Mouse (Mus musculus) neural tube, embryonic 12.5 days (tissue): ENCODE data around the gene Tex46. TPM values are rescaled to one million over a fixed set of nuclear protein-coding genes. Genes with fewer than 3 reads are reported as not detected.
A peak's percentile ranks its signal among the peaks of the same experiment; 100 is the strongest.

Experiments
- ATAC-seq: fragments of 200-750 bp; cut with Nextera tagmentation; 2 replicates; pipeline ENCODE4 v1.8.0; 2017; ENCODE audit warnings: low read depth, mild to moderate bottlenecking, moderate TSS enrichment, moderate library complexity; ENCODE audit not compliant: low FRiP score
- H3K27ac ChIP-seq: fragments of 300-500 bp; sonication (generic); 2 replicates; pipeline ENCODE4 v1.5.1; 2016
- H3K27me3 ChIP-seq: fragments of 300-500 bp; sonication (generic); replicated peaks from 2 replicates; pipeline ENCODE4 v1.6.1; 2016; ENCODE audit warnings: mild to moderate bottlenecking
- H3K36me3 ChIP-seq: fragments of 300-500 bp; sonication (generic); 2 replicates; pipeline ENCODE4 v1.6.1; 2016; ENCODE audit warnings: mild to moderate bottlenecking
- H3K4me1 ChIP-seq: fragments of 300-500 bp; sonication (generic); 2 replicates; pipeline ENCODE4 v1.6.1; 2016
- H3K4me2 ChIP-seq: fragments of 300-500 bp; sonication (generic); replicated peaks from 2 replicates; pipeline ENCODE4 v1.6.1; 2016; ENCODE audit warnings: mild to moderate bottlenecking
- H3K4me3 ChIP-seq: fragments of 300-500 bp; sonication (generic); 2 replicates; pipeline ENCODE4 v1.5.1; 2016
- H3K9ac ChIP-seq: fragments of 300-500 bp; sonication (generic); 2 replicates; pipeline ENCODE4 v1.6.1; 2016; ENCODE audit warnings: mild to moderate bottlenecking
- H3K9me3 ChIP-seq: fragments of 300-500 bp; sonication (generic); 2 replicates; pipeline ENCODE4 v1.6.1; 2016; ENCODE audit warnings: mild to moderate bottlenecking
- WGBS: fragments of 180-500 bp; shearing (Covaris S2); methylation state at CpG from one replicate; pipeline ENCODE4 v1.1.7; 2016; 5-methylcytosine and 5-hydroxymethylcytosine counted together
- polyA plus RNA-seq: library from polyadenylated mRNA; unstranded; fragments of >200 nt; fragmentation: Nextera tagmentation; extraction: Ambion mirVana; gene quantifications from 2 replicates; pipeline ENCODE4 v1.2.1, GENCODE M21; 2016

The Tex46 gene
- not detected in 2 replicates for polyA plus RNA-seq

DNA sequence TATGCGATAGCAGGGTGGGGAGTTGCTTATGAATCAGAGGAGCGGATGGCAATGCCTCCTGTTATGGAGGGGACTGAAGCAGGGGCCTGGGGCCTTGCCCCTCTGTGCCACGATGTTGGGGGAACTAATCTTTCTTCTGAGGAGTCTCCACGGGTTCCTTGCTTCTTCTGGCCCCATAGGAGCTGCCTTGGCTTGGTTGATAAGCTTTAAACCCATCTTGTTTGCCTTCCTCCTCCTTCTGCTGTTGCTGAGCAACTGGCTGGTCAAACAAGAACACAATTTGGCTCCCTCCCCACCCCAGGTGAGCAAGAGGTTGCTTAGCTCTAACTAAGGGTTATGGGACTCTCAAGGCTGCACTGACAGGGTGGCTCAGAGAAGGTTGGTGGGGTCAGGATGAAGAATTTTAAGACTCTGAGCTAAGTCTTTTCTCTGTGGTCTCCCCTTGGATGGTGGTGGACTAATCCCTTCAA lies at the start of gene Tex46:
Tex46 (plus strand) TSS at position 51 of the 470 bp plus-strand sequence.
- Histone ChIP-seq H3K9ac (no peak within 1 kb of the TSS), H3K36me3 (no peaks in the 10 kb centered on the region), H3K4me1 (no peaks in the 10 kb centered on the region), H3K9me3 (no peaks in the 10 kb centered on the region), H3K27ac (no peak within 1 kb of the TSS), H3K4me3 (no peak within 1 kb of the TSS), H3K27me3 (no peaks in the 10 kb centered on the region), H3K4me2 (no peak within 1 kb of the TSS)
- no peak for ATAC-seq
- 66% methylated on average over 4 of the region's 4 CpGs for WGBS

DNA sequence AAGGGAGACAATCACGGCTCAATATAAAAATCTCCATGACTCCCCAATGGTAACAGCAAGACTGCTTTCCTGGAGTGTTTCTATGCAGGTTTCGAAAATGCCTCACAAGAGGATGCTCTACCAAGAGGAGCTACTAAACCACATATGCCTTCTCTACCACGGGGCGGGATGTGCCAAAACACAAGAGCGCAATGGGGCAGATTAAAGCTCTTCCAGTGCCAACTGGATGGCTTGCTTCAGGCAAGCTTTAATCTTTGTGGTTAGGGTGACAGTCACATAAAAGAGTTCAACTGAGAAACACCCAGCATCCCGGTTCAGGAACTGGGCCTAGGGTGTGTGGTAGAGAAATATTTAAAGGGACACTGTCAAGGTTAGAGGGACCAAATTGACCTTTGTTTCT lies 47.5 kb upstream of the Tex46 start:
- WGBS: 89% methylated on average over 6 of the region's 6 CpGs
- no peak for ATAC-seq
- H3K9me3 ChIP-seq: no peaks in the 10 kb centered on the region
- H3K27me3 ChIP-seq: no peaks in the 10 kb centered on the region
- H3K36me3 ChIP-seq: peaks cover 67% of the 10 kb centered on the region
- H3K9ac ChIP-seq: no peak overlapping the region
- H3K4me3 ChIP-seq: no peak overlapping the region
- no peak overlapping the region for H3K4me2 ChIP-seq
- H3K27ac ChIP-seq: no peak overlapping the region
- H3K4me1 ChIP-seq: no peaks in the 10 kb centered on the region

DNA sequence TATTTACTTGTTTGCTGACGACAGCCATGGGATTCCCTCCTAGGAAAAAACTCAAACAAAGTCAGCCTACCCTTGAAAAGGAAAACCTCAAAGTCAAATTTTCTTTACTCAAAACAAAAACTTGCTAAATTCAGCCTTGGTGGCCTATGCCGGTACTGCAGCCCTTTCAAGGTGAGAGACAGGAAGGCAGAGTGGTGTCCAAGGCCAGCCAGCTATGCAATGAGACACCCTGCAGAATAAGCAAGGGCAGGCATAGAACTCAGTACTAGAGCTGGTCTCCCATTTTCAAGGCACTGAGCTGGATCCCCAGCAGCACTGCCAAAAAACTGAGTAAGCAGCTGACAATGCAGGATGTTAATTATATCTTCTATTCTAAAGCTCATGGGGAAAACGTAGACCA lies 41.6 kb upstream of the Tex46 start:
- peaks cover 79% of the 10 kb centered on the region for H3K36me3 ChIP-seq
- ATAC-seq: no peak
- no peak overlapping the region for H3K27ac ChIP-seq
- no peaks in the 10 kb centered on the region for H3K9me3 ChIP-seq
- 88% methylated on average over 3 of the region's 3 CpGs for WGBS
- H3K4me3 ChIP-seq: no peak overlapping the region
- no peak overlapping the region for H3K4me2 ChIP-seq
- H3K4me1 ChIP-seq: no peaks in the 10 kb centered on the region
- no peaks in the 10 kb centered on the region for H3K27me3 ChIP-seq
- H3K9ac ChIP-seq: no peak overlapping the region

DNA sequence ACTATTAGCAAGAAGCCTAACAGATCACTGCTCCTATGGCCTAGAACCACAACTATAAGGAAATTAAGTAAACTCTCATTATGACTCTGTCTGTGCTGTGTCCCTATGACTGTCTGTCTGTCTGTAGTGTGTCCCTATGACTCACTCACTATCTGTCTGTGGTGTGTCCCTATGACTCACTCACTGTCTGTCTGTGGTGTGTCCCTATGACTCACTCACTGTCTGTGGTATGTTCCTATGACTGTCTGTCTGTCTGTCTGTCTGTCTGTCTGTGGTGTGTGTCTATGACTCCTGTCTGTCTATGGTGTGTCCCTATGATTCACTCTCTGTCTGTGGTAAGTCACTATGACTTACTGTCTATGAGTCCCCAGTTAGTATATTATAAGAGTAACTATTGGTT lies 40.2 kb upstream of the Tex46 start:
- Histone ChIP-seq H3K4me1 (no peaks in the 10 kb centered on the region), H3K27ac (no peak overlapping the region), H3K4me3 (no peak overlapping the region), H3K36me3 (peaks cover 70% of the 10 kb centered on the region), H3K9me3 (no peaks in the 10 kb centered on the region), H3K4me2 (no peak overlapping the region), H3K27me3 (no peaks in the 10 kb centered on the region), H3K9ac (no peak overlapping the region)
- ATAC-seq: no peak

DNA sequence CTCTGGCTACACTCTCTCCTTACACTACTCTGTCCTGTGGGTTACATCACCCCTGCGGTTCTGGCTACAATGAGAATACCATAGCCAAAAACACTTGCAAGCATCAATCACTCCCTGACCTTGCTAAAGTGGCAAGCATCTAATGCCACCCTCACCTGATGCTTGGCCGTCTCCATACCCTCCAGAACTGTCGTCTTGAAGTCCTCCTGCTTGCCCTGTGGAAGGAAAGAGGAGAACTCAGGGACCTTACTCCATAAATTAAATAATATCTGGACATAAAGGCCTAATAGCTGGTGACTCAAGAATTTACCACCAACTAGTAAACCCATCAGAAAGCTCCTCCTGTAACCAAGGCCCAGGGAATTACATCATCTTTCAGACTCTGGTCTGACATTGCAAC lies 28.4 kb upstream of the Tex46 start:
- 87% methylated on average over 3 of the region's 3 CpGs for WGBS
- H3K4me1 ChIP-seq: peaks cover 6% of the 10 kb centered on the region; the same call in 1 of the 2 replicates

DNA sequence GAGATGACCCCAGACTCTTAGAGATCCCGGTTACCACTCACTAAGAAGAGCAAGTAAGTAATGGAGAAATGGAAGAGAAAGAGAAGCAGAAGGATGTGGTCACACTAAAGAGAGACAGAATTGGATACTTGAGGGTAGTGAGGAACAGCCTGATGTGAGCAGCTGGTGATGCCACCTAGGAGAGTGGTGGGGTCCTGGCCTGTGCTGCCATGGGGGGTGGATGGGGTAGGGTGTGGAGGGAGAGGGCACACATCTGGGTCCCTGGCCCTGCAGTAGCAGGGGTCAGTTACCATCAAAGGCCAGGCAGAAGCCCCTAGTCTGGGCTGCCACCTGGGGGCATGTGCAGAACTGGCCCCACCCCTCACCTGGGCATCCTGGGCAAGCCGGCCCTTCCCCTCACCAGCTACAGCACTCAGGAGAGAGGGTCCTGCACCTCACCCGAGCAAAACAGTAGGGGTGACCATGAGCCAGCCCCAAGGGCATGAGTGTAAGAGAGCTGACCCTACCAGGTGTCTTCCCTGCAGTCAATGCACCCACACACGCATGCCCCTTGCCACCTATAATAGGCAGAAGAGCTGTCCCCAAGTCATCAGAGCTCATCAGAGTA lies 22.9 kb upstream of the Tex46 start:
- no peaks in the 10 kb centered on the region for H3K9me3 ChIP-seq
- H3K27me3 ChIP-seq: no peaks in the 10 kb centered on the region
- H3K4me3 ChIP-seq: no peak overlapping the region
- H3K36me3 ChIP-seq: peaks cover 16% of the 10 kb centered on the region
- no peak overlapping the region for H3K27ac ChIP-seq
- no peak overlapping the region for H3K9ac ChIP-seq
- peaks cover 17% of the 10 kb centered on the region; the same call in 1 of the 2 replicates for H3K4me1 ChIP-seq
- no peak for ATAC-seq
- H3K4me2 ChIP-seq: no peak overlapping the region
- WGBS: 90% methylated on average over 4 of the region's 4 CpGs

More for the DNA sequence above, 28.4 kb upstream of the Tex46 start:
- H3K36me3 ChIP-seq: no peaks in the 10 kb centered on the region; the same call in 1 of the 2 replicates
- no peak overlapping the region for H3K27ac ChIP-seq
- H3K4me2 ChIP-seq: no peak overlapping the region
- H3K9me3 ChIP-seq: no peaks in the 10 kb centered on the region
- H3K27me3 ChIP-seq: no peaks in the 10 kb centered on the region
- no peak overlapping the region for H3K9ac ChIP-seq
- no peak overlapping the region for H3K4me3 ChIP-seq
- ATAC-seq: no peak

DNA sequence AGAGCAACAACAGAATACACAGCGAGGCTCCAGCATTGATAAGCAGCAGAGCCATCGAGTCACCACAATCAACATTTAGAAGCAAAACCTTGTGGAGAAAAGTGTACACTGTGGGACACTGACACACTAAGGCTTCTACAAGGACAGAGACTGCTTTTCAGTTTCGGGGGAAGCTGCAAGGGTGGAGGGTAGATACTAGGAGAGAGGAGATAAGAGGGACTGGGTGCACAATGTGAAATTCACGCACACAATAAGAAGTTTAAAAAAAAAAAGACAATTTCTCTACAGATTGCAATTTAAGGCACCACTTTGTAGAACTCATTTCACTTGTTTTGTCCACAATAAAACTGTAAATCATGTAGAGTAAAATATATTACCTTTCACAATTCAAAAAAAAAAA lies 22.2 kb upstream of the Tex46 start:
- Histone ChIP-seq H3K4me3 (no peak overlapping the region), H3K27ac (no peak overlapping the region), H3K36me3 (peaks cover 19% of the 10 kb centered on the region), H3K27me3 (no peaks in the 10 kb centered on the region), H3K4me1 (peaks cover 14% of the 10 kb centered on the region; the same call in 1 of the 2 replicates), H3K9me3 (no peaks in the 10 kb centered on the region), H3K9ac (no peak overlapping the region), H3K4me2 (no peak overlapping the region)
- 93% methylated on average over 4 of the region's 4 CpGs for WGBS
- no peak for ATAC-seq

DNA sequence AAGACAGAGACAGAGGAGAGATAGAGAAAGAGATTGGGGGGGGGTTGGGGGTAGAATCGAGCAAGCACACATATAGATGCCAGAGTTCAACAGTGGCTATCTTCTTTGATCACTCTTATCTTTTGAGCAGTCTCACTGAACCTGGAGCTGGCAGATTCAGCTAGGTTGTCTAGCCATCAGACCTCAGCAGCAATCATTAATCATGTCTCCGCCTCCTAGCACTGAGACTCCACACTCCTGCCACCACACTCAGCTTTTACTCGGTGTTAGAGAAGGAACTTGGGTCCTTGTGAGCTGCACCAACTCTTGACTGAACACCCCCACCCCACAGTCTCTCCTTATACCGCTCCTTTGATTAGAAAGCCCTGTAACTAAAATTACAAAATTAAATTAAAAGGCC lies 18.1 kb upstream of the Tex46 start:
- no peak overlapping the region for H3K9ac ChIP-seq
- no peaks in the 10 kb centered on the region for H3K27me3 ChIP-seq
- WGBS: 68% methylated on average over 4 of the region's 4 CpGs
- peaks cover 14% of the 10 kb centered on the region for H3K4me1 ChIP-seq
- no peak overlapping the region for H3K4me3 ChIP-seq
- no peak overlapping the region for H3K27ac ChIP-seq
- H3K36me3 ChIP-seq: peaks cover 19% of the 10 kb centered on the region
- ATAC-seq: no peak
- H3K9me3 ChIP-seq: no peaks in the 10 kb centered on the region
- H3K4me2 ChIP-seq: no peak overlapping the region

DNA sequence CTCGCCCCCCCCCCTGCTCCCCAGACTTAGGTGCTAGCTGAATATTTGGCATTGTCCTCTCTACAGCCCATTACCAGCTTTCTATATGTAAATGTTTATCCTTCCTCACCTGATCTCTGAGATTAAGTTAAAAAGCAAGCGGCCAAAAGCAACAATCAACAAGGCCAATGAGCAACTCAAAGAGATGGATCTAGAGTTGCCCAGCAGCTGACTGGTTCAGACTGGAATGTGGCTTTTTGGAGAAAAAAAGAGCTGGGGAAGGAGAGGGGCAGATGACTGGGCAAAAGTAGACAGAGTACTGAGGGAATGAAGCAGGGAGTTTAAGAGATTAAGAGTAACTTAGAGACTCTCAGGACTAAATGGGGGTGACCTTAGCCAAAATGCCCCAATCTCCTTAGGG lies 16.2 kb upstream of the Tex46 start:
- no peak for ATAC-seq
- 93% methylated on average over 2 of the region's 2 CpGs for WGBS
- Histone ChIP-seq H3K9me3 (no peaks in the 10 kb centered on the region), H3K36me3 (peaks cover 19% of the 10 kb centered on the region), H3K4me2 (no peak overlapping the region), H3K4me3 (no peak overlapping the region), H3K27me3 (no peaks in the 10 kb centered on the region), H3K4me1 (peaks cover 10% of the 10 kb centered on the region), H3K27ac (no peak overlapping the region), H3K9ac (no peak overlapping the region)

DNA sequence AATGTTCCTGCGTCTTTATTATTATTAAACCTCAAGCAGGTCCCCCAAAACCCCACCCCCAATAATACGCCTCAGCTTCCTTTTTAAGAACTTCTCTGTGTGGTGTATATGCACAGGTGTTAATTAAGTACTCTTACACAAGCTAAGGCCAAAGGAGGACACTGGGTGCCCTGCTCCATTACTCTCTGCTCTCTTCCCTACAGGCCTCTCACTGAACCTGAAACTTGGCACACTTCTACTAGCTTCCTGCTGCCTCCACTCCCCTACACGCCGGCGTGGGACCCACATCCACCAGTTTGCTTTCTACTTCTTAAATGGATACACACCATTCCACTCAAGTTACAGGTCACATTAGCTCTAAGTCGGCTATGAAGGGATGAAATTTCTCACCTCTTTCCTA lies 15.0 kb upstream of the Tex46 start:
- H3K4me1 ChIP-seq: peaks cover 14% of the 10 kb centered on the region
- no peak for ATAC-seq
- H3K4me3 ChIP-seq: no peak overlapping the region
- H3K36me3 ChIP-seq: peaks cover 13% of the 10 kb centered on the region
- H3K4me2 ChIP-seq: no peak overlapping the region
- no peaks in the 10 kb centered on the region for H3K27me3 ChIP-seq
- no peak overlapping the region for H3K9ac ChIP-seq
- 86% methylated on average over 6 of the region's 6 CpGs for WGBS
- H3K9me3 ChIP-seq: no peaks in the 10 kb centered on the region
- H3K27ac ChIP-seq: no peak overlapping the region

DNA sequence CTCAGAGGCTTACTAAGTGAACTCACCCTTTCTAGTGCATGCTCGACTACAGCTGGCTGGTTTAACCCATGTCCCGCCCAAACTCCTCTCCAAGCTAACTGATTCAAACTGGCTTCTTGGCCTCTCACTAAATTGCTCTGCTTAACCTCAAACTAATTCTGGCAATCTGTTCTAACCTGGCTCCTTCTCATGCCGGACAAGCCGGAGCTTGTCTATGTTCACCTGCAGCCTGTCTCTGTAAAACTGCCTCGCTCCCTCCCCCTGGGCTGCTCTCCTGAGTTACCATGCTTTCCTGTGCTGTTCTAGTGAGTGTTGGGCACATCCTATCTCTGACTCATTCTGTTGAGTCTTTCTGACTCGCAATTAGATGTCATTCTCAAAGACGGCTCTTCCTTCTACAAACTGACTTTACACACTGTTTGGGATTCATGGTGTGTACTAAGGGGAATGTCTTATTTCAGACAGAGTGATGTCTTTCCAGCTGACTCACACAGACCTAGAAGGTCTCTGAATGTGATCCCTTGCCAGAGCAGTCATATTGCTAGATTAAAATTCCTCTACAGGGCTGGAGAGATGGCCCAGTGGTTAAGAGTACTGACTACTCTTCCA lies 11.9 kb upstream of the Tex46 start:
- H3K27me3 ChIP-seq: no peaks in the 10 kb centered on the region
- no peaks in the 10 kb centered on the region for H3K9me3 ChIP-seq
- WGBS: 90% methylated on average over 7 of the region's 7 CpGs
- H3K4me3 ChIP-seq: no peak overlapping the region
- peaks cover 23% of the 10 kb centered on the region for H3K4me1 ChIP-seq
- 0 out of 2 replicates have a peak overlapping the region, but pooled peaks have one; percentile 12 for H3K4me2 ChIP-seq
- H3K27ac ChIP-seq: no peak overlapping the region
- ATAC-seq: no peak
- H3K36me3 ChIP-seq: no peaks in the 10 kb centered on the region
- H3K9ac ChIP-seq: no peak overlapping the region

DNA sequence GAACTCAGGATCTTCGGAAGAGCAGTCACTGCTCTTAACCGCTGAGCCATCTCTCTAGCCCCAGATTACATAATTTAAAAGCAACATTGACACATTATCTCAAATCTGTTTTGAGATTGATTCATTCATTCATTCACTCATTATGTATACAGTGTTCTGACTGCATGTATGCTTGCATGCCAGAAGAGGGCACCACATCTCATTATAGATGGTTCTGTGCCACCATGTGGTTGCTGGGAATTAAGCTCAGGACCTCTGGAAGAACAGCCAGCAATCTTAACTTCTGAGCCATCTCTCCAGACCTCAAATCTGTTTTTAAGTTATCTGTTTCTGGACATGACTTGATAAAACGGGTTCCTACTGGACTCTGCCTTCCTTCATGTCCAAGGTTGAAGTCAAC lies 10.4 kb upstream of the Tex46 start:
- ATAC-seq: no peak
- Histone ChIP-seq H3K4me3 (peak overlapping the region; percentile 9), H3K4me2 (peak overlapping the region; percentile 71)

DNA sequence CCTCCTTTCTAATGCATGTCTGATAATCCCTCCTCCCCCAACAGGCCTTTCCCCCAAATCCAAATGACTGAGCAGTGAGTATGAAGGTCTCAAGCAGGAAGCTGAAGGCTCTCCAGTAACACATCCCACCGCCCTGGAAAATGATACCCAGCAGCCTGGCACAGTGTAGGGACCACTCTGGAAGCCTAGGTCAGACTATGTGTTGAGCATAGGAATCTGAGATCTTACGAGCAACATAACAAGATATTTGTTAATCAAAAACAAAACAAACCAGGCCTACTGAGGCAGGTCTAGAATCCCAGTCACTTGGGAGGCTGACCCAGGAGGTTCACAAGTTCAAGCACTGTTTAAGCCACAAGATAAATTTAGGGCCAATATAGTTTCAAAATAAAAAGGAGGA lies 9.7 kb upstream of the Tex46 start:
- Histone ChIP-seq H3K36me3 (no peaks in the 10 kb centered on the region), H3K4me1 (peaks cover 18% of the 10 kb centered on the region), H3K27ac (no peak overlapping the region), H3K27me3 (no peaks in the 10 kb centered on the region), H3K4me3 (peak overlapping the region; percentile 98), H3K4me2 (peak overlapping the region; percentile 71), H3K9ac (0 out of 2 replicates have a peak overlapping the region, but pooled peaks have one; percentile 100), H3K9me3 (no peaks in the 10 kb centered on the region)
- ATAC-seq: no peak
- WGBS: 97% methylated on average over 2 of the region's 2 CpGs

More for the DNA sequence above, 10.4 kb upstream of the Tex46 start:
- Histone ChIP-seq H3K36me3 (no peaks in the 10 kb centered on the region), H3K9me3 (no peaks in the 10 kb centered on the region), H3K9ac (no peak overlapping the region), H3K27me3 (no peaks in the 10 kb centered on the region), H3K27ac (no peak overlapping the region), H3K4me1 (peaks cover 18% of the 10 kb centered on the region)
- 94% methylated on average over 3 of the region's 3 CpGs for WGBS
